Mouse (Mus musculus) left cerebral cortex, adult 2 months (tissue): ENCODE results near the gene Zfp804b. TPM values are rescaled to one million over a fixed set of nuclear protein-coding genes. Genes with fewer than 3 reads are reported as not detected.
A peak's percentile ranks its signal among the peaks of the same experiment; 100 is the strongest.
"Not testable (repeated sequence)": the region's sequence is repeated elsewhere in the genome, so short reads cannot be mapped to it uniquely, and the experiment has no call there.

Experiments used
- DNase-seq, 2 experiments: peaks; one replicate each; pipeline ENCODE4 v3.0.0; 2021 to 2022; ENCODE audit warnings: low spot score in 2 of 2, mixed read lengths in 1 of 2; ENCODE audit errors: extremely low spot score in 1 of 2
- H3K27ac ChIP-seq: fragments of 200-600 bp; 2 replicates; pipeline ENCODE4 v1.8.1; 2022
- H3K4me3 ChIP-seq: fragments of 200-600 bp; 2 replicates; pipeline ENCODE4 v1.8.1; 2022
- CTCF ChIP-seq: fragments of 200-600 bp; IDR thresholded peaks from 2 replicates; pipeline ENCODE4 v1.8.1; 2022; ENCODE audit warnings: antibody characterized with exemption, mild to moderate bottlenecking, moderate library complexity
- intact Hi-C: fragments of 180-260 bp; cut with DNase I; formaldehyde crosslinking; loops from one replicate; pipeline ENCODE4 v1.15.1; 2025
- long read RNA-seq, 2 experiments: library from polyadenylated mRNA; stranded (forward); transcript quantifications; one replicate each; pipeline ENCODE4 v2.0.0; 2021; ENCODE audit warnings: borderline mapping rate in 2 of 2
- total RNA-seq, 2 experiments: library from RNA; stranded (reverse); gene quantifications; 2 replicates each; pipeline ENCODE4 v1.2.3; 2021

Zfp804b gene
- total RNA-seq, result 1 to 10 TPM; 2.2 to 2.3 TPM
- long read RNA-seq, experiment 1, result 0 reads
- long read RNA-seq, experiment 2, result 0 reads

DNA sequence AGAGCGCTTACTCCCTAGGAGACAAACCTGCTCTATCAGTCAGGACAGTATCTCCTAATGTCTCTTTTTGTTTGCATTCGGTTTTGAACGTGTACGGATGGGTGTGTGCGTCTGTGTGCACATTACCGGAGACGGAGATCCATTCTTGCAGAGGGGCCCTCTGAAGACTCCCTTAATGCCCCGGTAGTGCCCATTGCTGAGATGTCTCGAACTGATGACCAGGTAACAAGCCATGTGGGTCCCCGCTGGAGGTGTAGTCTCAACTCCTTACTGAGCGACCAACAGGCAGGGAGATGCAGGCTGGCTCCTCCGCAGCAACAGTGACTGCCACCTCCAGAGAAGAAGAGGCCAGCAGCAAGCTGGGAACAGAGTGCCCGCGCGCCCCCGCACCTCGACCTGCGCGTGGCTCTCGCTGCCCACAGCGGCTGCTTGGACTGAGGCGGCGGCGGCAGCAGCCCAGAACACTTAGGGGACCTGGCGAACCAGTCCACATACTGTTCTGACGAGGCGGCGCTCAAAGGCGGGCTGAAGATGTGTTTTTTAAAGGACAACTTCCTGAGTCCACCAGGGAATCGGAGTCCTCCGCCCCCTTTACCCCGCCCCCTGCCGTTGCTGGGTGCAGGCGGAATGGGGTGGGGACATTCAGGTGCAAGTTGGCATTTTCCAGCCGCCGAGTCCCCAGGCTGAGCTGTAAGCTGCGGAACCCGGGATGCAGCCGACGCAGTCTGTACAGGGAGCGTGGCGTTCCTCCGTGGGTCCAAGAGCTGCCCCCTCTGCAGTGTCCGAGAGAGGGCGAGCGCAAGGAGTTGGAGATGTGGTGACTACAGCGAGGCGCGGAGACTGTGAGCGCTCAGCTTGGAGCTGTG, at the start of gene Zfp804b:
Gene Zfp804b, minus strand, starts transcription at position 612 of the 866 bp plus-strand sequence.
- TF ChIP-seq CTCF, result no peak; the same call in 1 of the 2 replicates
- Histone ChIP-seq H3K4me3 (peak within 1 kb of the TSS; percentile 65), H3K27ac (peak within 1 kb of the TSS; percentile 57)
- intact Hi-C loops, result loop anchor here (5.0 kb wide), 1 partner anchor 62 kb away; no protein-coding TSS in a partner anchor
- peak; percentile 43 to 59 for DNase-seq

DNA sequence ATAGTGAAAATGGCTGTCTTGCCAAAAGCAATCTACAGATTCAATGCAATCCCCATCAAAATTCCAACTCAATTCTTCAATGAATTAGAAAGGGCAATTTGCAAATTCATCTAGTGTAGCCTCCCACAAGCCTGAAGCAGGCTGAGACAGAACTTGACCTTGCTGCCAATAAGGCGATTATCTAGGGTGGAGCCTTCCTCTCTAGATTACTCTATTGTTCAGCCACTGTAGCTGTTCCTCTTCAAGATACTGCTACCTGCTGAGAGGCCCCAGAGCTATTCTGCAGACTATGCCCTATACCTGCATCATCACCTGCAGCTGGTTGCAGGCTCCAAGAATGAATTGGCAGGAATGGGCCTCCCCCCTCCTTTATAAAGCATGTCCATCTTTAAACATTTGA, 20.1 kb upstream of the Zfp804b start:
- intact Hi-C loops, DNase-seq, H3K27ac ChIP-seq, H3K4me3 ChIP-seq: not testable (repeated sequence)

DNA sequence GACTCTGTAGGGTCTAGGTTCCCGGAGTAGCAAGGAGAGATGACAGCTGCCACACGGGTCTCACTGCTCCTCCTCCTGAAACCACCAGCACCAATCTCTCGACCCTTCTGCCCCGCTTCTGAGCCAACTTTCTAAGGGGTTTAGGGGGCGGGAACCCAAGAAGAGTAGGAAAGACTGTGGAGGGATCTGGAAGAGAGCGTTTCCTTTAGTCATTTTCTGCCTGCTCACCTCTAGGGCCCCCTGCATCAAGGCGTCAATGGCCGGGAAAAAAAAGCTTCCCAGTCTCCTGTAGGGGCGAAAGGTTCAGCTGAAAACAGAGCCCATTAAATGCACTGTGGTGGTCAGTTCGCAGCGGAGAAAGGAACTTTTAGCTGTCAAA, 444 bp upstream of the Zfp804b start:
- intact Hi-C loops, result no loop called here
- DNase-seq, result no peak
- TF ChIP-seq CTCF, result no peak
- Histone ChIP-seq H3K4me3 (peak overlapping the region; percentile 65), H3K27ac (peak overlapping the region; percentile 57)

DNA sequence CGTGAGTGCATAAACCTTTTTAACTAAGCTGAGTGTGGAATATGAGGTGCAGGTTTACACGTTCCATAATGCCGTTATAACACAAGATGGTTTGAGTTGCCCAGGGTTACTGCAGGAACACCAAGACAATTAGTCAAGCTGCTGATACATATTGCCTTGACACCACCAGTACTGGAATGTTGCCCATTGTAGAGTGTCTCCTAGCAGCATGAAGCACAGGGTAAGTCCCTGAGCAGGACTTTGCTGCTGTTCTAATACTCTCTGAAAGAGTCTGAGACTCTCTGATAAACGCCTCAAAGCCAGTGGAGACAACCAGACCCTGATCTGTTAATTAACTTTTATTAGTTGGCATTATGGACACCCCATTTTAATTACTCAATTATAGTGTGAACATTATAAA, 19.0 kb downstream of the Zfp804b start:
- intact Hi-C loops, result no loop called here
- no peak overlapping the region for H3K27ac ChIP-seq
- DNase-seq, result no peak
- H3K4me3 ChIP-seq, result no peak overlapping the region
- TF ChIP-seq CTCF, result no peak

DNA sequence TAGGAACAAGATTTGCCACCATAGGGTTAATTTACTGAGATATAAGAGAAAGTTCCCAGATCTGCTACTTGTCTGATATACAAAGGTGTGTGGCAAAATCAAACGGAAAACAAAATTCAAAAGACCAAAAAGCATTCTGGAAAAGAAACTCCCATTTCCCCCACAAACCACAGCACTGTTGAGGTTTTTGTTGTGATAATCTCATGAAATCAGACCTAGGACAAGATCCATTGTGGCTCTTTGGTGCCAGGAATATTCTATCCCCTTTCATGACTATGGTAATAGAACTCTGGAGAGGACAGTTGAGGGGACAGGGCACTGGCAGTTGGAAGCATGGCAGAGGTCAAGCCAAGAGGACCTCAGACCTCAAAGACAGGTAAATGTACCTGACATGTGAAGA, 40.7 kb downstream of the Zfp804b start, which contains the start of gene Tex47:
Gene Tex47, plus strand, starts transcription at position 301 of the 400 bp plus-strand sequence.
- intact Hi-C loops, result no loop called here
- no peak within 1 kb of the TSS for H3K4me3 ChIP-seq
- H3K27ac ChIP-seq, result no peak within 1 kb of the TSS
- DNase-seq, result no peak
- TF ChIP-seq CTCF, result no peak

DNA sequence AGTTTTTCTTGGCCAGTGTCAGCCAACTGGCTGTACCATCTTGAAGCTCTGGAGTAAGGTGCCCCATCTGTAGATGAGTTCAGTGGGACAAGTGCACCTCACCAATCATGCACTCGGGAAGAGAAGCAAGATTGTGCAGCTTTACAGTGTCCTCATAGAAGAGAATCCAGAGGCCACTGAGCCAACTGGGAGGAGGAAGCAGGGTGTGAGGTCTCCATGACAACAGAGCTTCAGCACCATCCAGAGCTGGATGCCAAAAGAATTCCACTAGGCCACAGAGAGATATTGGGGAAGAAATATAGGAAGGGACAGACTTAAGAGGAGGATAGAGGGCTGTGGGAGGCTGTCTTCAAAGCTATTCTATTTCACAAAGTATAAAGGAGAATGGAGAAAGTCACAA, 41.6 kb downstream of the Zfp804b start:
- Histone ChIP-seq H3K4me3 (no peak overlapping the region), H3K27ac (no peak overlapping the region)
- no peak for TF ChIP-seq CTCF
- intact Hi-C loops, result no loop called here
- DNase-seq, result no peak

DNA sequence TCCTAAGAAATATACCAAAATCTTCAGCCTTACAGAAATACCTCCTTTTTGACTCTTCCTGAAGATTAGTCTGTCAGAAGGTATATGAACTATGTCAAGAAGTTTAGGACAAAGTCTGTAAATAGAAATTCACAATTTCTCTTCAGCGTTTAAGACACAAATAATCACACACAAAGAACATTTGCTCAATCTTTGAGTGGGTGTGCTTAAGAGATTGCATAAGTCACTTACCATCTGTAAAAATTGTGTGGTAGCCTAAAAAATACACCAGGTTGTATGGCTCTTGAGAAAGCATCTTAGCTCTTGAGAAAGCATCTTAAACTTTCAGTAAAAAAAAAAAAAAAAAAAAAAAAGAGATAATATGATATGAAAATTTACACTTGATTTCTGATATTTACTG, 60.2 kb downstream of the Zfp804b start:
- intact Hi-C loops, result loop anchor here (5.0 kb wide), 1 partner anchor 58 kb away; the partner anchor contains the start of gene Zfp804b
- Histone ChIP-seq H3K4me3 (no peak overlapping the region), H3K27ac (peak overlapping the region; percentile 62; the same call in 1 of the 2 replicates)
- no peak for TF ChIP-seq CTCF
- DNase-seq, result no peak

DNA sequence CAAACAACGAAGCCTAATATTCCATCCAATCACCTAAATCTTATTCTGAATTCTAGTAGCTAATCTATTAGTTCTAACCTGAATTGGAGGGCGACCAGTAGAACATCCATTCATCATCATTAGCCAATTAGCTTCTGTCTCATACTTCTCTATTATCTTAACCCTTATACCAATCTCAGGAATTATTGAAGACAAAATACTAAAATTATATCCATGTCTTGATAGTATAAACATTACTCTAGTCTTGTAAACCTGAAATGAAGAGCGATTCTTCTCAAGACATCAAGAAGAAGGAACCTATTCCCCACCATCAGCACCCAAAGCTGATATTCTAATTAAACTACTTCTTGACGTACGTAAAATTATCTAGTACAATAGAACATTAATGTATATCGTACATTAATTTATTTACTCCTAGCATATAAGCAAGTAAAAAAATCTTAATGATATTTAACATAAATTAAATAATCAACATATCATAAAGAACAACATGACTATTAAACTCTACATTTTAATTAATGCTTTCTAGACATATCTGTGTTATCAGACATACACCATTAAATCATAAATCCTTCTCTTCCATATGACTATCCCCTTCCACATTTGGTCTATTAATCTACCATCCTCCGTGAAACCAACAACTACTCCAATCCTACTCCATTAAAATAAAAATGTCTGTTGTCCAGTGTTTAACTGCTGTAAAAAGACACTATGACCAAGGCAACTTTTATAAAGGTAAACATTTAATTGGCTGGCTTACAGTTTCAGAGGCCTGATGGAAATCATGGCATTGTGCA, 67.7 kb downstream of the Zfp804b start:
- Histone ChIP-seq H3K4me3 (no peak overlapping the region), H3K27ac (no peak overlapping the region)
- TF ChIP-seq CTCF, result no peak
- intact Hi-C loops, result no loop called here
- DNase-seq, result no peak

DNA sequence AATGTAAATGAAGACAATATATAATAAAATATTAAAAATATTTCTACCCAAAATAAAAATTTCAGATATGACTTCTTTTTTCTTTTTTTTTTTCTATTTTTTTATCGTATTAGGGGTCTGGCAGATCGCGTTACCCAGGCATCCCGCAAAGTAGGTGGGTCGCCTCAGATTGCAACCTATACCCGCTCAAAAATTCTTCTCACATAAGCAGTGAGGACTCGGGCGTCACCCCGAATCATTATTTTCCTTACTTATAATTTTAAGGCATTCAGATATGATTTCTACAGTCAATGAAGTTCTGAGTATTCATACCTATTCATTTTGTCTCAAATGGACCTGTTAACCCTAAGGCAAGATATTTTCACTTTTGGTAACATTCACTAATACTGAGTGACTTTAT, 167.0 kb downstream of the Zfp804b start:
- DNase-seq, result no peak
- intact Hi-C loops, result no loop called here
- no peak for TF ChIP-seq CTCF
- no peak overlapping the region for H3K4me3 ChIP-seq
- H3K27ac ChIP-seq, result no peak overlapping the region

DNA sequence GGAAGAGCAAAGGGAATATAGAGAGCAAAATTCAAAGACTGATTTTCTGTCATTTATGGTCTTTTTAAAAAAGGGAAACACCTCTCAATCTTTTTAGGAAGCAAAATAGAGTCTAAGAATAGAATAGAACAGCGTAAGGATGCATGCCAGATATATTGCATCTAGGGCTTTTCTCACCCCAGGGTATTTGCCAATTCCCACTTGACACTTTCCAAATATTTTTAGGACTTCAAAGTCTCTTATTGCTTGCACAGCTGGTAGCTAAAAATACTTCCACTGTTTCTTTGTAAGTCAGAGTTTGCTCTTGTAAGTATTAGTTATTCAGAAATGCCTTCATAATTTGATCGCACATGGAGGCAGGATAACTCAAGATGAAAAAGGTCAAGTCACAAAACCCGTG, 204.9 kb downstream of the Zfp804b start:
- no peak overlapping the region for H3K4me3 ChIP-seq
- H3K27ac ChIP-seq, result no peak overlapping the region
- intact Hi-C loops, result no loop called here
- no peak for TF ChIP-seq CTCF
- no peak for DNase-seq

DNA sequence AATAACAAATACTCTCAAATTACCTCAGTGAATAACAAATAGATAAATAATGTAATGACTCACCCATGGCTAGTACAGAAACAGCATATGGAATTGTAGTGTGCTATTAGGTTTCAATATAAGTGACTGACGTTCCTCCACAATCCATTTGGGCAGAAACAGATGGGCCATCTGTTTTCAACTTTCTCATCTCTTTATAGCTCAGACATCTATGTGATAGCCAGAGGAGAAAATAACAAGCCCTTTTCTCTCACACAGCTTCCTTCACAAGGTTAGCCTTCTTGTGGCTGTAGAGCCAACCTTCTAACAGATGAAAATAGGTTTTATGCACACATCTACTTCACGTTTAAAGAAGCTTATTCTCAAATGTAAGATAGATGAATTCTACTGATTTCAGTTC, 242.2 kb downstream of the Zfp804b start:
- TF ChIP-seq CTCF, result no peak
- intact Hi-C loops, result no loop called here
- no peak for DNase-seq
- H3K4me3 ChIP-seq, result no peak overlapping the region
- no peak overlapping the region for H3K27ac ChIP-seq

DNA sequence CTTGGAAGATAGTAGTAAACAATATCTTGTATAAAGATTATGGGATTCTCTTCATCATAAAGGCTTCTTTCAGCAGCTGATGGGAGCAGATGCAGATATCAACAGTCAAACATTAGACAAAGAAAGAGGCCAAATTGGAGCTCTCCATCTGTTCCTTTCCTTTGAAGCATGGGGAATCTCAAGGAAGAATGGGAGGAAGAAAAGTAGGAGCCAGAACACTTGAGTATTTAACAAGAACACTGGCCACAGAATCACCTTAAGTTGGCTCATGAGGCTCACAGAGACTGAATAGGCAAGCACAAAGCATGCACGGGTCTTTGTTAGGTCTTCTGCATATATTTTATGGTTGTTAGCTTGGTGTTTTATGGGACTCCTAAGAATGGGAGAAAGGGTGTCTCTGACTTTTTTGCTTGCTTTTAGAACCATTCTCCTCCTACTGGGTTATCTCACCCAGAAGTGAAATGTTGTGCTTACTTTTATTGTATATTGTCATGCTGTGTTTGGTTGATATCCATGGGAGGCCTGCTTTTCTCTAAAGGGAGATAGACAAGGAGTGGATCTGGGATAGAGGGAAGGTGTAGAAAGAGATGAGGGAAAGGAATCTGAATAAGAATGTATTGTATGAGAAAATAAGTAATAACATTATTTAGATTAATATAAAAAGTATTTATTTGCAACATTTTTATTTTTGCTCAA, 270.5 kb downstream of the Zfp804b start:
- intact Hi-C loops, result no loop called here
- Histone ChIP-seq H3K27ac (no peak overlapping the region), H3K4me3 (no peak overlapping the region)
- no peak for TF ChIP-seq CTCF
- DNase-seq, result no peak
